Mouse (Mus musculus): ENCODE measurements at regions not wholly inside any gene's neighbourhood (a gene's known extent, or its start where the extent isn't known, plus 50 kb on each side); places are given as distances from the start of the nearest gene placed in this dataset.

DNA sequence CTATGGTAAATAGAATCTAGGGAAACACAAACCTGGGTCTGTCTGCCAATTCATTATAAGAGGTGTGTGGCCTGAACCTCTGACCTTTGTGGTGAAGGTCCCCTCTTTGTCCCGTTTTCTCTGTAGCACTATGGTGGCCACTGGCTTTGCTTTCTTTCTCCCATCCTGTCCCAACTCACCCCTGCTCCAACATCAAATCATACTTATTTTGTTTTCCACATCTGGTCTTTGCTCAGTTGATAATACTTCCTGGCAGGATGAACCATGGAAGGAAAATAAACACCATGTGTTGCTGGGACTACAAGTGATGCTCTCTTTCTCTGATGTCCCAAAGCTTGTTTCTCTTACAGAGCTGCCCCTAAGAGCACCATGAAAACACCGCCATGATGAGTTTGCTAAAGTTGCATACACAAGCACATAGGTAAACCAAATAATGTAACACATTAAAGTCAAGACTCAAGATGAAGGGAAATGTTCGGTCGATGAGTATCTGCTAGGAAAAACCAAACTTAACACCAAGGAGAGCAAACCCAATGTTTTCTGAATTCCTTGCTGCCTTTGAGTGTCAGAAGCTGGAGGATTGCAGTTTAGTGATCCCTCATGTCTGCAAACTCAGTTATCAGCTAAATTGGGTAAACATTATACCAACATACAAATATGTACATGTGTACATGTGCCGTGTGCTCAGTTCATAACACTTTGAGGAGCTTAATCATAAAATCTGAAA lies 269.1 kb downstream of the Rfpl4b start:
- H3ac ChIP-seq (ENCODE audit: control insufficient read depth, insufficient read length) = no peak overlapping the region
- no peaks in the 10 kb centered on the region for H3K36me3 ChIP-seq (ENCODE audit: control insufficient read depth, insufficient read depth)
- no peaks in the 10 kb centered on the region for H3K79me2 ChIP-seq (ENCODE audit: control insufficient read depth, insufficient read depth)
- H3K4me3 ChIP-seq = no peak overlapping the region
- TF ChIP-seq E2F4 (IDR thresholded peaks at IDR 0.05; ENCODE audit: insufficient read depth) (no peak), SRF (IDR thresholded peaks at IDR 0.05; ENCODE audit: control insufficient read depth, insufficient read length, low read depth) (no peak), MYOD1 (IDR thresholded peaks at IDR 0.05; ENCODE audit: control insufficient read depth in 1 of 3, insufficient read length in 2 of 3, low read depth in 2 of 3) (no peak), REST (IDR thresholded peaks at IDR 0.05; ENCODE audit: insufficient read depth, insufficient read length) (no peak), POLR2AphosphoS2 (IDR thresholded peaks at IDR 0.05; ENCODE audit: insufficient read length, low read depth) (no peak), USF1 (IDR thresholded peaks at IDR 0.05; ENCODE audit: low read depth) (no peak), MYOG (IDR thresholded peaks at IDR 0.05; ENCODE audit: control insufficient read depth in 1 of 3, insufficient read depth in 1 of 3, insufficient read length in 2 of 3, low read depth in 2 of 3) (no peak), MAX (IDR thresholded peaks at IDR 0.05; ENCODE audit: low read depth) (no peak), TCF3 (IDR thresholded peaks at IDR 0.05; ENCODE audit: insufficient read length, low read depth) (no peak), CEBPB (IDR thresholded peaks at IDR 0.05; ENCODE audit: insufficient read depth, poor library complexity, severe bottlenecking) (no peak)
- H3K4me2 ChIP-seq (ENCODE audit: low read depth) = no peak overlapping the region
- no peaks in the 10 kb centered on the region for H3K27me3 ChIP-seq (ENCODE audit: control insufficient read depth, insufficient read depth, insufficient read length)

DNA sequence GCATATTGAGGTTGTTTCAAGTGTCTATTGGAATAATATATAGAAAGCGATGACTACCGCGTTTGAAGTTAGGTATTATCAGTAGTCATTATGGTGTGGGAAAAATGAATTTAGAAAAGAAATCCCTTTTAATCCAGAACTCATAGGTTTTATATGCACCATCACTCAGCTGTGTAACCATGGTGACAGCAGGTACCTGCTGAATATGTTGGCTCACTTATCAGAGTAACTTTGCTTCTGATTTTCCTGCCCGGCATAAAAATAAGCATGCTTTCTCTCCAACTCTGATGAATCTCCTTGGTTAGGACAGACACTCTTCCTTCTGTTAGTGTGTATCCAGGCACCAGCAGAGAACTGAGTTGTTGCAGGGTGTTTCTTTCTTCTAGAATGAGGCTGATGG lies 281.5 kb downstream of the Rfpl4b start:
- H3K36me3 ChIP-seq (ENCODE audit: control insufficient read depth, insufficient read depth) = no peaks in the 10 kb centered on the region
- H3ac ChIP-seq (ENCODE audit: control insufficient read depth, insufficient read length) = no peak overlapping the region
- no peaks in the 10 kb centered on the region for H3K79me2 ChIP-seq (ENCODE audit: control insufficient read depth, insufficient read depth)
- no peak overlapping the region for H3K4me2 ChIP-seq (ENCODE audit: low read depth)
- no peak overlapping the region for H3K4me3 ChIP-seq
- TF ChIP-seq E2F4 (IDR thresholded peaks at IDR 0.05; ENCODE audit: insufficient read depth) (no peak), MYOD1 (IDR thresholded peaks at IDR 0.05; ENCODE audit: control insufficient read depth in 1 of 3, insufficient read length in 2 of 3, low read depth in 2 of 3) (no peak), TCF12 (IDR thresholded peaks at IDR 0.05; ENCODE audit: insufficient read depth, poor library complexity, severe bottlenecking) (no peak), REST (IDR thresholded peaks at IDR 0.05; ENCODE audit: insufficient read depth, insufficient read length) (no peak), MAX (IDR thresholded peaks at IDR 0.05; ENCODE audit: low read depth) (no peak), TCF3 (IDR thresholded peaks at IDR 0.05; ENCODE audit: insufficient read length, low read depth) (no peak), POLR2A (IDR thresholded peaks at IDR 0.05; ENCODE audit: insufficient read length, low read depth) (no peak), CEBPB (IDR thresholded peaks at IDR 0.05; ENCODE audit: insufficient read depth, poor library complexity, severe bottlenecking) (no peak), MYOG (IDR thresholded peaks at IDR 0.05; ENCODE audit: control insufficient read depth in 1 of 3, insufficient read depth in 1 of 3, insufficient read length in 2 of 3, low read depth in 2 of 3) (no peak), SRF (IDR thresholded peaks at IDR 0.05; ENCODE audit: control insufficient read depth, insufficient read length, low read depth) (no peak), POLR2AphosphoS2 (IDR thresholded peaks at IDR 0.05; ENCODE audit: insufficient read length, low read depth) (no peak)
- H3K27me3 ChIP-seq (ENCODE audit: control insufficient read depth, insufficient read depth, insufficient read length) = no peaks in the 10 kb centered on the region

DNA sequence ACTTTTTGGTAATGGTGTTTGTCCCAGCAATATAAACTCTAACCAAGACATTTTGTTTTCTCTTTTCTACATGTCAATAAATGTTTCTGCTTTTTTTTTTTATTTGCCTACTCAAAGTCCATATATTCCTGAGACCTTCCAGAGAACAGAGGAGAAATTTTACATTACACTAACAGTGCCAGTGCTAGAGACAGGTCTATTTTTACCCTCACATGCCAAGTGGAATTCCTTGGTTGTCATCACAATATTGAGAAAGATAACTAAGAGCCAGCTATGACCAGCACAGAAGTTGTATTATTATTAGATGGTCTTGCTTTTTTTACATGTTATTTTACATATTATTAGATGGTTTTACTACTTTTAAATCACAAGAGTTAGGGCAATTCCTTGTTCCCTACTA lies 282.8 kb downstream of the Rfpl4b start:
- no peak overlapping the region for H3K4me3 ChIP-seq
- H3K27me3 ChIP-seq (ENCODE audit: control insufficient read depth, insufficient read depth, insufficient read length) = no peaks in the 10 kb centered on the region
- no peak overlapping the region for H3ac ChIP-seq (ENCODE audit: control insufficient read depth, insufficient read length)
- no peaks in the 10 kb centered on the region for H3K36me3 ChIP-seq (ENCODE audit: control insufficient read depth, insufficient read depth)
- H3K4me2 ChIP-seq (ENCODE audit: low read depth) = no peak overlapping the region
- TF ChIP-seq POLR2A (IDR thresholded peaks at IDR 0.05; ENCODE audit: insufficient read length, low read depth) (no peak), CEBPB (IDR thresholded peaks at IDR 0.05; ENCODE audit: insufficient read depth, poor library complexity, severe bottlenecking) (no peak), USF1 (IDR thresholded peaks at IDR 0.05; ENCODE audit: low read depth) (no peak), E2F4 (IDR thresholded peaks at IDR 0.05; ENCODE audit: insufficient read depth) (no peak), TCF12 (IDR thresholded peaks at IDR 0.05; ENCODE audit: insufficient read depth, poor library complexity, severe bottlenecking) (no peak), MYOD1 (IDR thresholded peaks at IDR 0.05; ENCODE audit: control insufficient read depth in 1 of 3, insufficient read length in 2 of 3, low read depth in 2 of 3) (no peak), TCF3 (IDR thresholded peaks at IDR 0.05; ENCODE audit: insufficient read length, low read depth) (no peak), POLR2AphosphoS2 (IDR thresholded peaks at IDR 0.05; ENCODE audit: insufficient read length, low read depth) (no peak)
- H3K79me2 ChIP-seq (ENCODE audit: control insufficient read depth, insufficient read depth) = no peaks in the 10 kb centered on the region

DNA sequence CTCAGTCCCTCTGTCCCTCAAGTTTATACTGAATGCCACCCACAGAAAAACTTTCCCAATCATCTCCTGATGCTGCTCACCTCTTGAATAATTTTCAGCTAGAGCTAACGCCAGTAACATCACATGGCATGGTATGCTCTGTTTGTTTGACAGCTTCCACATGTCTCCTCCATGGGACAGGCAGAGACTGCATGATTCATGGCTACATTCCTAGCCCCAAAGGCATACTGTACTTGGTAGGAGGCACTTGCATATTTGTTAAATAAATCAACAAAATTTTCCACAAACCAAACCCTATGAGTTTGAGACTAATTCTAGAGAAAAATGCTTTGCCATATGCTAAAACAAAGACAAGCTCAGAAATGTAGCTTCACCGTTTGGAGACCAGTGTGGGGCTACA lies 304.9 kb downstream of the Rfpl4b start:
- Histone ChIP-seq H3ac (ENCODE audit: control insufficient read depth, insufficient read length) (no peak overlapping the region), H3K4me2 (ENCODE audit: low read depth) (no peak overlapping the region), H3K27me3 (ENCODE audit: control insufficient read depth, insufficient read depth, insufficient read length) (no peaks in the 10 kb centered on the region), H3K79me2 (ENCODE audit: control insufficient read depth, insufficient read depth) (no peaks in the 10 kb centered on the region), H3K36me3 (ENCODE audit: control insufficient read depth, insufficient read depth) (no peaks in the 10 kb centered on the region), H3K4me3 (no peak overlapping the region)
- no peak for TF ChIP-seq TCF12 (IDR thresholded peaks at IDR 0.05; ENCODE audit: insufficient read depth, poor library complexity, severe bottlenecking)
- TF ChIP-seq SRF (IDR thresholded peaks at IDR 0.05; ENCODE audit: control insufficient read depth, insufficient read length, low read depth) = no peak
- no peak for TF ChIP-seq POLR2AphosphoS2 (IDR thresholded peaks at IDR 0.05; ENCODE audit: insufficient read length, low read depth)
- TF ChIP-seq POLR2A (IDR thresholded peaks at IDR 0.05; ENCODE audit: insufficient read length, low read depth) = no peak
- TF ChIP-seq USF1 (IDR thresholded peaks at IDR 0.05; ENCODE audit: low read depth) = no peak
- no peak for TF ChIP-seq CEBPB (IDR thresholded peaks at IDR 0.05; ENCODE audit: insufficient read depth, poor library complexity, severe bottlenecking)
- no peak for TF ChIP-seq E2F4 (IDR thresholded peaks at IDR 0.05; ENCODE audit: insufficient read depth)
- TF ChIP-seq MYOG (IDR thresholded peaks at IDR 0.05; ENCODE audit: control insufficient read depth in 1 of 3, insufficient read depth in 1 of 3, insufficient read length in 2 of 3, low read depth in 2 of 3) = no peak
